Mouse (Mus musculus) megakaryocyte, embryonic 14.5 days (primary cell): ENCODE measurements around the gene 5430419D17Rik.

Experiments
- FLI1 ChIP-seq: IDR thresholded peaks from 2 replicates; pipeline ENCODE4 v1.6.1; 2012; ENCODE audit warnings: low read length, inconsistent platforms, mixed read lengths
- GATA1 ChIP-seq: IDR thresholded peaks from 3 replicates; pipeline ENCODE4 v1.6.1; 2012; ENCODE audit warnings: mixed read lengths, low read length, inconsistent platforms, borderline replicate concordance

DNA sequence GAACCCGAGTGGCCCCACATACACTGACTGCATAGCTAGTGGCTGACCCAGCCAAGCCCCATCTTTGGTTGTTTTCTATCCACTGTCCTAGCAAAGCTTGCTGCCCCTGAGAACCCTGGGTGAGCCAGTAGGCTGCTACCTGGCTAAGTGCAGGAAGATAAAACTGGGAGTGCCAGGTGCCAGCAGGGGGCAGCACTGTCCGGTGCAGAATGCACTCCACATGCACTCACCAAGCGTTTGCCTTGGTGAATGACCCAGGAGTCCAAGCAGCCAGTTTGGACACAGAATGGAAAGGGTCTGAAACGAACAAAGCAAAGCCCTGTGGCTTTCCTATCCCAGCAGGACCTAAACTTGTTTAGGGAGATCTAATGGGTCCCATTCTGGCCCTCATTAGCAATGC, 8.5 kb downstream of the 5430419D17Rik start:
- TF ChIP-seq GATA1 (no peak), FLI1 (no peak)
